Mouse (Mus musculus): Measurements from ENCODE around the gene Dgki. TPM values are rescaled to one million over a fixed set of nuclear protein-coding genes. Genes with fewer than 3 reads are reported as not detected.

The Dgki gene
- total RNA-seq, 1 experiment from 2014 or later = not detected

DNA sequence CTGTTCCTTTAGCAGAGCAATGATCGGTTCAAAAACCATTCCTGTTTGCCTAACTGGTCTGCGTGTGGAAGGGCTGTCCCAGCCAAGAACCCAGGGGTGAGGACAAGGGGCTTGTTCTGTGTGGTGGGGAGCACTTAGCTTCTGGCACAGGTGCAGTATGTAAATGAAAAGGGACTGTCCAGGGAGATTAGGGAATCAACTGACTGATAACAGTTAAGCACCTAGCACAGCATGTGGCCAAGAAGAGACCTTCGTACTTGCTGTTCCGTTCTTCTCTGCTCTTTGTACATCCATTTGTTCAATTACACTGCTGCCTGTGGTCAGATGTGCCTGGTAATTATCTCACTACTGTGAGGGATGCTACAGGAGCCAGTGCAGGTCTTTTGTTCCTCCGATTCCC lies 248.3 kb downstream of the Dgki start:
- no peak for ATAC-seq (ENCODE audit: extremely low read depth, insufficient number of reproducible peaks, low FRiP score, poor library complexity, severe bottlenecking)

DNA sequence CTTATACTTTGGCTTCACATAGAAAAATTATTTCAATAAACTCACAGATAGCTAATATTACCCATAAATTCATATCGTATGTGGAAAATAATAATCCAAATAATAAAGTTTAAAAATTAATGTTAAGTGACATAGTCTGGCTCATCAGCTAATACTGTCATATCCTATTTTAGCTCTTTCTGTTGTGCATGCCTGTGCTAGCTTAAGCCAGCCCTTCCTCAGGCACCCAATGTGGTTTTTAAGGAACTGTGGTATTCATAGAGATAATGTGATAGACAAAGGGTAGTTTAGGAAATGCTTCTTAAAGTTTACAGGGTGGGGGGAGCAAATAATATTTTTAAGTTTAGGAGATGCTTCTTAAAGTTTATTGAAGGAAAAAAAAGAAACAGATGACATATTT lies 248.8 kb downstream of the Dgki start:
- no peak for ATAC-seq (ENCODE audit: extremely low read depth, insufficient number of reproducible peaks, low FRiP score, poor library complexity, severe bottlenecking)

DNA sequence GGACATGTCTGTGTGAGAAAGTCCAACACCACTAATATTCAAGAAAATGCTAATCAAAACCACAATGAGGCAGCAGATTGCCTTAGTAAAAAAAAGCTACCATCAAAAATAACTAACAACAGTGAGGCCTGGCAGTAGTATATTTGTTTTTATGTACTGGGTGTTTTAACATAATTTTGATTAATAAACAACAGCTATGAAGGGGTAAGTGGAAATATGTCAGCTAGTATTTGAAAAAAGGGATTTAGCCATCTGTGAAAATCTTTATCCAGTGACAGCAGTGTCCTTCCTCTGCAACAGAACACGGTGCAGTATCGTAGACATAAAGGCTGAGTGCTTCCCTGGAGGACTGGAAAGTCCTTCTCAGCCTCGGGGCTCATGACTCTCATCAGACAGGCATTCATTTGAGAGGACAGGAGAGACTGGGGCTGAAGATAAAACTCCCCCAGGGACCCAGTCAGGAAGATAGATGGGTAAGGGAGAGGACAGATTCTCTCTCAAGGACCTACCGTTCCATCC lies 252.3 kb downstream of the Dgki start:
- no peak for ATAC-seq (ENCODE audit: extremely low read depth, insufficient number of reproducible peaks, low FRiP score, poor library complexity, severe bottlenecking)

DNA sequence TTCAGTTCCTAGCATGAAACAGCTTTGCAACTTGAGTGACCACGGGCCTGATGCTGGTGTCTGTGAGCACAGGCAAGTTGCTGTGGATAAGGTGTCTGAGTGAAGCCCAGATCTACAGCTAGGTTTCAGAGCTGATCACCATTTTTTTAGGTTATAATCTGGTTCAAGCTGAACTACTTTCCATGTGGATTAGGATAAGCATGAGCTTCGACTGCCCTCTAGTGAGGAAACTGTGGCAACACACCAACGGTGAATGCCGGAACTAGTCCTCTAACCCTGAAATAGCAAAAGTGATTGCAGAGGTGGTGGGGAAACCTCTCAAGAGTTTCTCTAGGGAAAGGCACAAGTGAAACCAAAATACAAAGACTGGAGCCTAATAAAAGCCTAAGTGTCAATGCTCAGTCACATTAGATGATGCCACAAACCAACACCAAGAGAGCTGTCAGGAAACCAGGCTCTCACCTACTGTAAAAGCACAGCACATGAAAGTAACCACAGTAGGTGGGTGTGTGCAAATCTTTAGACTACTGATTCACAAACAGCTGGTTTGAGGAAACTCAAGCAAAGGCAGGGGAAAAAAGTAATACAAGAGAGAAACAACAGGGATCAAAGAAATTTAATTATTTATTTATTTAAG lies 253.7 kb downstream of the Dgki start:
- no peak for ATAC-seq (ENCODE audit: extremely low read depth, insufficient number of reproducible peaks, low FRiP score, poor library complexity, severe bottlenecking)

DNA sequence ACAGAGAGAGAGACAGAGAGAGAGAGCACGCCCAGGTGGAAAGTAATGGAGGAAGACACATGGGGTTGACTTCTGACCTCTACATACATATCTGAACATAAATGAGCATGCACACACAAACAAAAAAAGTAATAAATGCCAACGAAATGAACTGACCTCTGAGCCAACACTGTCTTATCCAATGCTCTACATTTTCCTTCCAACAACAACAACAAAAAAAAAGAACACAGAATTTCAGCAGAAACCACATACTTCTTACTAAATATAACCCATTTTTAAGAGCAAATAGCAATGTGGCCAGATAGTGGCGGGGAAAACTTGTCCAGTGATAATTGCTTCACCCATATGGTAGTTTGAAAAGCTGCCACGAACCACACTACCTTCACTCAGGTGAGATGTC lies 255.2 kb downstream of the Dgki start:
- ATAC-seq (ENCODE audit: extremely low read depth, insufficient number of reproducible peaks, low FRiP score, poor library complexity, severe bottlenecking) = no peak

DNA sequence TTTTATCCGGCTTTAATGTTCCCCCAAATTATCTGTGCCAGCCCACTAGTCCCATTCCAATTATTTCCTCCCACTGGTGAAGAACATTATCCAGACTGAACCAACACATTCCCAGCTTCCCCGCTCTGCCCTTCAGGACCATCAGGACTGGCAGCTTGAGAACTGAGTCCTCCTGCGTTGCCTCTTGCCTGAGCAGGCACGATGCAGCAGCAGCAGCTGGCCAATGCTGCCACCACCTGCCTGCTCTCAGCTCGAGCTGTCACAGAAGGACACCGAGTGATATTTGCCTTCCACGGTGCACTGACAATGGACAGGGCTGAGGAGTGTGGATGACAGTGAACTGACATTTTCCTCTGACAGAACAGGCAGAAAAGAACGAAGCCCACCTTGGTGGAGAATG lies 261.5 kb downstream of the Dgki start:
- no peak for ATAC-seq (ENCODE audit: extremely low read depth, insufficient number of reproducible peaks, low FRiP score, poor library complexity, severe bottlenecking)

DNA sequence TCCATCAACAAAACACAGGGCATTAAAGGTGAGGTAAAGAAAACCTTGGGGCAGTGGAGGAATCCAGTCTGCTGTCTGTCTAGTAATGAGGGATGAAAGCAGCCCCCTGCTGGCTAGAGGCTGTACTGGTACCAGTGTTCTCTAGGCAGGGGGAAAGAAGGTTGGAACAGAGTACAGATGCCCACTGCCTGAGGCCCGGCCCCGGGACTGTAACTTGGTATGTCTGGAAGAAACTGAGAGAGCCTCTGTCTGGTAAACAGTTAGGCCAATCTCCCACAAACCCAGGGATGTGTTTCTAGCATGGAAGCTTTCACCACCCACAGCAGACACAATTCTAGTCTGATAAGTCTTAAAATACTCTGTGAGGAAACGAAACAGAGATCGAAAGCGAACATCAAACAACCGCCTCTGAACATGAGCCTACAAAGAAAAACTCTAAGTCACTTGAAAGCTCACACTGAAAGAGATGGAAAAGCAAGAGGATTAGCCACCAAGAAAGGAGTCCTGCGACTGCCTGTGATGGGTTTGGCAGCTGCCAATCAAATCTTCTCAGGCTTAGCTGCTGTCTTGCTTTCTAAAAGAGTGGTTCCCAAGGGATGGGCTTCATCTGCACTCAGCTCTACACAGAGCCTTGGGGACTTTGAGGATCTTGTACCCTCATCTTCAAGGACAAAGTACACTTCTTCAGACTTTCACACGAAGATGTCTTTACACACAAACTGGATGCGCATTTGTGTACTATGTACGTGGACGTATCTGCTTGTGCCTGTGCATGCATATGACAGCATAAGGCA lies 262.7 kb downstream of the Dgki start:
- no peak for ATAC-seq (ENCODE audit: extremely low read depth, insufficient number of reproducible peaks, low FRiP score, poor library complexity, severe bottlenecking)

DNA sequence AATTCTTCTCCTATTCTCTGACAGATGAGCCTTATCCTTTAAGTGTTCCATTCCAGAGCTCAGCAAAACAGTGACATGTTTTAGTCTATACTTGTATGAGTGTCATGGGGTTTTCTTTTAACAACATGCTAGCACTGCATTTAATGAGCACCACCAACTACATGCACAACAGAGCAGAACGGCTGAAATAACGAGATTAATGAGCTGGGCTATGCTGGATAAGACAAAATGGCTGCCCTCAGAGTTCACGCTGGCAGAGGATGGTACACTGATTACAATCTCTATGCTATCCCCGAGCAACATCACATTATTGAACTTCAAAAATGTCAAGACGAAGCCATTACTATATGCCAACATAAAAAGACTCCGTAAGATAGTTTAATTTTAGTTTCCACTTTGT lies 264.3 kb downstream of the Dgki start:
- ATAC-seq (ENCODE audit: extremely low read depth, insufficient number of reproducible peaks, low FRiP score, poor library complexity, severe bottlenecking) = no peak

DNA sequence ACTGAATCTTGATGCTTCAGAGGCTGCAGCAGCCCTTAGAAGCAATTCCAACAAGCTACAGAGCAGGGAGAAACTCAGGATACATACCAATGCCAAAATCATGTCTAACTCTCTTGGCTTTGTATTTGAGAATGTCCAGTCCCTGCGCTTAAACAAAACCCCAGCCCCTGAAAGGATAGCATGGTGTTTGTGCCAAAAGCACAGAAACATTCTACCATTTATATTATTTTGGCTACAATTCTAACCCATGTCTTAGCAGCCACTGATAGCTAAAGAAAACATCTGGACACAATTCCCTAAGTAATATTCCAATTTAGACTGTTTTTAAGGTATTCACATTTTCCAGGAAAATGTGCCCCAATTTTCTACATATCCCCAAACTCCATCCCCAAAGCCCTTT lies 269.0 kb downstream of the Dgki start:
- ATAC-seq (ENCODE audit: extremely low read depth, insufficient number of reproducible peaks, low FRiP score, poor library complexity, severe bottlenecking) = no peak

DNA sequence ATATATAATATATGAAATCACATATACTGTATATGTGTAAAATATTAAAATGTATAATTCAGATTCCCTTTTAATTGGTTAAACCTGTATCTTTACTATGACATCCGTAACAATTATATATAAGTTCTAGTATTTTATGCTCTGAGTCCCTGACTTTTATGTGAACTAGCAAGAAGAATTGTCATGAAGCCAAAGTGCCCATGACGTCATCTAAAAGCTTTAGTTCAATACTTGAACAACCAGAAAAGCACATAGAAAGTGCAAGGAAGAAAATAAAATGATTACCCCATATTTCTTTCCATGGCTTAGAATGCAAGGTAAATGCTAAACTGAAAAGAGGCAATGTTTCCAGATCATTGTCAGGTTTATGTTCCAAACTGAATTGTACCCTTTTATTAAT lies 269.6 kb downstream of the Dgki start:
- ATAC-seq (ENCODE audit: extremely low read depth, insufficient number of reproducible peaks, low FRiP score, poor library complexity, severe bottlenecking) = no peak

DNA sequence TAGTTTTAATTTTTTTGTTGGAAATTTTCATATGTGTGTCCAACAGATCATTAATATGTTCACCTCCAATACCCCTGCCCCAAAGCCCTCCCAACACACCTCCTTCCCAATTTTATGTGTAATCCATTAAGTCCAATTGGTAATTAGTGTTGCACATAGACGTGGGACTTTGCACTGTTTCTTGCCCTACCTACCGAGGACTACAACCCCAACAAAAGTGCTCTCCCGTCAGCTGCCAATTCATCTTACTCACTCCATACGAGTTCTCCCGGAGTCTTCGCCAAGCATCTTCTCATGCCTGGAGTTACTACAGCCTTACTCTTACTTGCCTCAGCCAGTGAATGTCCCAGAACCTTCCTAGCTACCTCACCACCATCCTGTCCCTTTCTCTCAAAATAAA lies 271.1 kb downstream of the Dgki start:
- no peak for ATAC-seq (ENCODE audit: extremely low read depth, insufficient number of reproducible peaks, low FRiP score, poor library complexity, severe bottlenecking)

DNA sequence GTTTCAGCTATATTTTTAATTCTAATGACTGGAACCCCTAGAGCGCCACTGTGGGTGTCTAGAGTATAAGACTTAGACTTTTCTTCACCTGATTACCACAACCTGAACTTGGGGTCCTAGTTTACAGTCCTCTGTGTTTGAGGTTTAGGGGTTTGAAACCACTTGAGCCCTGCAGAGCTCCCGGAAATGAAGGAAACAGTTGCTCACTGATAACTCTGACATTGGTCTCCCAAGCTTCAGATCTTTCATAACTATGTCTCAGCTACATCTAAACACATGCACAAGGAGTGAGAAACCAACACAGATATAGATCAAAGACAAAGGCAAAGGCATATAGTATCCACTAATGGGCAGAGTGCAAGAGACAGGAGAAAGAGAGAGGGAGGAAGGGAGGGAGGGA lies 271.7 kb downstream of the Dgki start:
- ATAC-seq (ENCODE audit: extremely low read depth, insufficient number of reproducible peaks, low FRiP score, poor library complexity, severe bottlenecking) = no peak

DNA sequence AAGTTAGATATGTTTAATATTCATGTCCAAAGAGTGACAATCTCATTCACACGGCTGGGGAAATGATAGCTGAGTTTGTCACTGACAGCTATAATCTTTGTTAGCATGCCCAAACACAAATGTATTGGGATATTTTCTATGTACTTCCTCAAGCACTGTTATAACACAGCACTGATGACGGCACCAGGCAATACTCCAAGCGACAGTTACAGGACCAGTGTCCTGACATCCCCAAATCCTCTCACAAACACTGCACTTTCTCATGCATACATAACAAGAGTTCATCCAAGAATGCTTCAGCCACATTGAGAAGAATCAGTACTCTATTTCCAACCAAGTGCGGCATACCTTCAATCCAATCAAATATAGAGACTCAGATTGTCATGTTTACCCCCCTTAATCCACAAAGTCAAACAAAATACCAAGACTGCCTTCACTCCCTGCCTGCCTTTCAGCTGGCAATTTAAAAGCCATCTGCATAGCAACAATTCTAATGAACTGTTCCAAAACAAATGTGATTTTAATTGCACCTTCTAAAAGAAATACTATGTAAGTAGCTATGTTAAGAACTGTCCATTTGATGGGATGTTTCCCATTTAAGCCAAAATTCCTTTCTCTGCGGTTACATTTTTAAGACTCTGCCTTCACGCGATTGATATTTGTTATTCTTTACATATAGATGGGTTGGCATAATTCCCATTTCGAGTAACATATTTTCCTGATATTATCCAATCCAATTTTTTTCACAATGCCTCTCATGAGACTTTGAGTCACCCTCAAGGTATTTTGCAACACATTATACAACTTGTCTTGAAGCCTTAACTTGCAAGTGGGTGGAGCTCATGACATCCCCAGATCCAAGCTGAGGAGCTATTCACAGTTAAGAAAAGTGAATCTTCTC lies 273.4 kb downstream of the Dgki start:
- ATAC-seq (ENCODE audit: extremely low read depth, insufficient number of reproducible peaks, low FRiP score, poor library complexity, severe bottlenecking) = no peak

DNA sequence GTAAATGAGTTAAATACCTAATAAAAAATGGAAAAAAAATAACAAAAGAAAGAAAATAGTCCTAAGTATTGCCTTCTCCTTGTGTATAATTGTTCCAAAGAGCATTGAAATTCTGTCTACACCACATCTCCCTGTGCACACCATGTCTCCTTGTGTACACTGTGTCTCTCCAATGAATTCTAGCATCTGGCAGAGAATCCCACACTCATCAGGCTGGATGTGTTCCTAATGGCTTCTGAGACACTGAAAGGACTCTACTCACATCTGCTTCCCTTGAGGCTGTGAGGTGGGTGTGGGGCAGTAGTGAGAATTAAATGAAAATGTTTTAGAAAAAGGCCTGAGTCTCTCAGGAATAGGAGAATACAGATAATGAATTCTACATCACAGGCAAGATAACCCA lies 283.9 kb downstream of the Dgki start:
- ATAC-seq (ENCODE audit: extremely low read depth, insufficient number of reproducible peaks, low FRiP score, poor library complexity, severe bottlenecking) = no peak

DNA sequence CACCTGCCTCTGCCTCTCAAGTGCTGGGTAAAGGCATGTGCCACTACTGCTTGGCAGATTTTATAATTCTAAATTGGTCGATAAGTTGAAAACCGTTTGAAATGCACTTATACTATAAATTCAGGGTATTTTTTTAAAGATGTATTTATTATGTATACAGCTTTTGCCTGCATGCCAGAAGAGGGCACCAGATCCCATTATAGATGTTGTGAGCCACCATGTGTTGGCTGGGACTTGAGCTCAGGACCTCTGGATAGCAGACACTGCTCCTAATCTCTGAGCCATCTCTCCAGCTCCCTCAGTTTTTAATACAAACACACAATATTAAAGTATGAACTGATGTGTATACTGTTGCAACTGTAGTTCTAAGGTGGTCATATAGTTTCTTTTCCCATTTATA lies 288.4 kb downstream of the Dgki start:
- ATAC-seq (ENCODE audit: extremely low read depth, insufficient number of reproducible peaks, low FRiP score, poor library complexity, severe bottlenecking) = no peak

DNA sequence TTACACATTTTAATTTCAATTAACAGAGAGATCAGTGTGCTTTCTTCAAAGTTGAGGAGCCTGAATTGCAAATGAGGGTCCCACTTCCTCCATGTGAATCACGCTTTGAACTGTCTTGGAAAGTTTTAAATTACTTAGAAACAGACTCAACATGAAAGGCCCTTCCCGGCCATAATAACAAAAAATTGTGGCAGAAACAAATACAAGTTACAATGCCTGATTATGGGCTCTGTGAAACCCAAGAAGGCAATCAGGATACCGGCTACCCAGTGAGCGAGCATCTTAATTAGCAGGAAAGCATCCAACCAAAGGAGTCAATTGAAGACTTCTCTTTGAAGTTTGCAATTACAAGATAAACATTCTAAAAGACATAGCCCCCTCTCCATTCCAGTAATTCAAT lies 292.4 kb downstream of the Dgki start:
- no peak for ATAC-seq (ENCODE audit: extremely low read depth, insufficient number of reproducible peaks, low FRiP score, poor library complexity, severe bottlenecking)

DNA sequence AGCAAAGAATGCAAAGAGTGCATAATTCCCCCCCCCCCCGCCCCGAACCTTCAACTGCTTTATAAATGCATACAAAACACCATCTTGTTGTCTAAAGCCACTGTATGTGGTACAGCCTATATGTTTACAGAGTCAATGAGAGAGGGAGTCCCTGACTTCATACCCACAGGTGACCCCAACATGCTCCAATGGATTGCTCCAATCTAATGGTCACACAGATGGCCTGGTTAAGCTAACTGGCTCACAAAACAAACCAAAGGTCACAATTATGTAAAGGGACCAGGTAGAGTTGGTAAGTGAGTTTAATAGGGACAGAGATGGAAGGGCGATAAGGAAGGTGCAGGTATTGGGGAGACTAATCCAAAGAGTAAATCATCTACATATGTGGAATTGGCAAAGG lies 295.1 kb downstream of the Dgki start:
- ATAC-seq (ENCODE audit: extremely low read depth, insufficient number of reproducible peaks, low FRiP score, poor library complexity, severe bottlenecking) = no peak

DNA sequence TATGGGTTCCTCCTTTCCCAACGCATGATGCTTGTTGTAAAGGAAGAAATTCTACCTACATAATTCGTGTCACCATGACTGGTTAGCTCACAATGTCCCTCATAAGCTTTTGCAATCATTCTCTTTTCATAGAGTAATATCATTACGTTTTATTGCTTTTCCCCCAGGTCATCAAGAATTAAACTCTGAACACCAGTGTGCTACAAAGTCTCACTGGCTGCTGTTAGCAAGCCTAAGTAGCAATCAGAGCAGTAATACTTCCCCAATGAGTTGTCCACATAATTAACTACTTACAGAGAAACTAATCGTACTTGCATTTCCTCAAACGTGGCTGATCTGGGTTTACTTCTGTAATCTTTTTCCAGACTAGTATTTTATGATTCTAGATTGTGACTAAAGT lies 296.7 kb downstream of the Dgki start:
- ATAC-seq (ENCODE audit: extremely low read depth, insufficient number of reproducible peaks, low FRiP score, poor library complexity, severe bottlenecking) = no peak

DNA sequence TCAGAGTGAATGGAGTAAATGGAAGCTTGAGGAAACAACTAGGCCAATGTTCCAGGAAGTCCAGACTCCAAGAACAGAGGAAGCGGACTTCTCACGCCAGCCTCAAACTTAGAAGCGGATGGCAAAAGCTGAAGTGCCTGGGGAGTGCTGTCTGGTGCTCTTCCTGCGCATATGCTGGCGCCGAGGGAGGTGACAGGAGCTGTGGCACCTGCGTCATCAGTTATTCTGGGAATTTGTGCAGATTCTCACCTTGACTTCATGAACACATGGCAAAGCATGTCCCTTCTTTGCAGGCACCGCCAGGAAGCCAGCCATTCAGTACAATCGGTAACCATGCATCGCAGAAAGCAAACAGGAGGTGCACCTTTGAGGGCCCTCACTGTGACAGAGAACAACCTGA lies 301.0 kb downstream of the Dgki start:
- ATAC-seq (ENCODE audit: extremely low read depth, insufficient number of reproducible peaks, low FRiP score, poor library complexity, severe bottlenecking) = no peak

DNA sequence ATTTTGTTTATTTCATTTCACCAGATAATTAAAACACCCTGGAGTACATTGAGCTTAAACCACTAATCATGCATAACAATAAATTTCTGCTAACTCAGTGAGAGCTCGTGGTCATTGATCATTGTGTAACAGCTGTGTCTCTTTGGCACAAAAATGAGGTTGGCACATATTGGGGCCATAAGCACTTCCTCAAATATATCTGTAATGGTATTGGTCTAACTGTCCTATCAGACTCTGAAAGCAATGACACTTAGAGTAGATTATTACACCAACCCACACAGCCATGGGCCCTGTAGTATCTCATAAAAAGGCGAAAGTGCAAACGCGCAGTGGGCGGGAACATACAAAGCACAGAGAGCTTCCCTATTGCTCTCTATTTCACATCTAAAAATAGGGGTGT lies 305.7 kb downstream of the Dgki start:
- no peak for ATAC-seq (ENCODE audit: extremely low read depth, insufficient number of reproducible peaks, low FRiP score, poor library complexity, severe bottlenecking)

All from neutrophil, adult 5-6 weeks (primary cell).